Mouse (Mus musculus): ENCODE data around the gene Smtnl2. TPM values are rescaled to one million over a fixed set of nuclear protein-coding genes. Genes with fewer than 3 reads are reported as not detected.

The Smtnl2 gene
- polyA plus RNA-seq, 1 experiment: 20.3 TPM

DNA sequence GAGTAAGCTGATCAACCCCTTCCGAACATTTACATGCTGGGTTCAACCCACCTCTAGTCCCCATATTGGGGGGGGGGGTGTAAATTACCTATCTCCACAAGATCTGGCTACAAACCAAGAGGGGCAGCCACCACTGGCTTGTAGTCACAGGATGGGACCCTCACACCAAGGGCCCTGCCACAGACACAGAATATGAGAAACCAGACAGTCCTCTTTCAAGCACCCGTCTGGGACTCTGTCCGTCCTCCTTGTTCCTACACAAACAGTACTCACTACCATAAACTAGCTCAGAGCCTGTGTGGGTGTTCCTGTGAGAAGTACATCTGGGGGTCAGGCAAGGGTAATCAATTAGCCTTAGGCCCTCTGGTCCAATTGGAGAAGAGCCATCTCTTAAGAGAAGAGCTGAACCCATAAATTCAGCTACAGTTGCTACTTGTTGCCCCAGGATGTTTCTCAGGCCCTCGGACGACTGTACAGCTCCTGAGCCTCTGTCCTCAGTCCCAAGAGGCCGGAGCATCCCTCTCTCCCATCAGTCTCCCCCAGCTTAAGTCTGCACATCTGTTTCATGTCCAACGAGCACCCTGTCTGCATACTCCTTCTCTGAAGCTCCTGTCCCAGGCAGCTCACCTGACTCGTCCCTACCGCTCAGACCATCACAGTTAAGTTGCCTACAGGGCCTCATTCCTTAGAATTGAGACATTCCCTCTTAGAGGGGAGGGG, 2.9 kb downstream of the Smtnl2 start:
- WGBS: 32% methylated on average over 9 of the region's 9 CpGs
- Histone ChIP-seq H3K4me1 (ENCODE audit: control insufficient read depth, insufficient read depth, low read length) (peaks cover 18% of the 10 kb centered on the region; the same call in 1 of the 2 replicates), H3K27me3 (replicated peaks; ENCODE audit: control insufficient read depth, insufficient read depth, low read length) (no peaks in the 10 kb centered on the region), H3K27ac (ENCODE audit: insufficient read depth, low read depth, low read length) (peak overlapping the region; percentile 61), H3K4me3 (ENCODE audit: insufficient read depth, low read depth, low read length) (peak overlapping the region; percentile 23; the same call in 1 of the 2 replicates), H3K36me3 (ENCODE audit: control insufficient read depth, insufficient read depth, low read length) (no peaks in the 10 kb centered on the region)
- TF ChIP-seq CTCF (conservative IDR thresholded peaks at IDR 0.05; ENCODE audit: insufficient read depth, insufficient read length, low read depth, low read length) (no peak), POLR2A (IDR thresholded peaks at IDR 0.05; ENCODE audit: low read depth, low read length) (no peak)
- DNase-seq: no peak

DNA sequence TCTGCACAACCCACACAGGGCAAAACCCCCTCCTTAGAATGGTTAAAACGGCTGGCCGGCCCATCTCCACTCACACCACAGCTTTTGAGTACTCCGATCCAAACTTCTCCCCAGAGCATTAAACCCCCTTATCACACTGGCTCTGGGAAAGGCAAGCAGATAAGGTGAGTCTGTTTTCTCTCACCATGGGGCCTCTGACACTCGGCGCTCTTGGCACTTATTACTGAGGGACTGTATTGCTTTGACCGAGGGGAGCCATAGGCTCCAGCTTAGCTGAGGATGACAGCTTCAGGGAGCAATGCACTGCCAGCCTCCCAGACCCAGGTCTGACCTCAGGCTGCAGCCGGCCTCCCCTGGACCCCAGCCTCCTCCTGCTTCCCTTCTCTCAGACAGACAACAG, 3.9 kb downstream of the Smtnl2 start:
- Histone ChIP-seq H3K27me3 (replicated peaks; ENCODE audit: control insufficient read depth, insufficient read depth, low read length) (no peaks in the 10 kb centered on the region), H3K4me3 (ENCODE audit: insufficient read depth, low read depth, low read length) (no peak overlapping the region), H3K4me1 (ENCODE audit: control insufficient read depth, insufficient read depth, low read length) (peaks cover 20% of the 10 kb centered on the region), H3K27ac (ENCODE audit: insufficient read depth, low read depth, low read length) (no peak overlapping the region), H3K36me3 (ENCODE audit: control insufficient read depth, insufficient read depth, low read length) (no peaks in the 10 kb centered on the region)
- 39% methylated on average over 7 of the region's 7 CpGs for WGBS
- no peak for DNase-seq
- TF ChIP-seq POLR2A (IDR thresholded peaks at IDR 0.05; ENCODE audit: low read depth, low read length): no peak
- no peak for TF ChIP-seq CTCF (conservative IDR thresholded peaks at IDR 0.05; ENCODE audit: insufficient read depth, insufficient read length, low read depth, low read length)

DNA sequence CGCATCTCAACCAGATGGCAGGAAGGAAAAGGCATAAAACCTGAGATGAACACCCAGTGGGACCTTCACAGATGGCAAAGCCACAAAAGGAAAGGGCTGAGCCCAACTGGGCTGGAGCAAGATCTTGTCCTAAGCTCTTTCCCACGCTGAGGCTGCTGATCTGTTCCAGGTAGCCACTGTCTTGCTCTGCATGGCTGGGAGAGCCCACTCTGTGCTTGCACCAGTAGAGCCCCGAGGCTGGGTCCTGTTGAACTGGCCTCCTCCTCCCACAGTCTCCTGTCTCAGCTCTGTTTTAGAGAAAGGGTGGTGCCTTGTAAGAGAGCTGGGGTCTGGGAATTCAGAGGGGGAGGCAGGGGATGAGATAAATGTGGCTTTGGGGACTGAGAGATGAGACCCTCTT, 4.4 kb downstream of the Smtnl2 start:
- no peak for DNase-seq
- Histone ChIP-seq H3K36me3 (ENCODE audit: control insufficient read depth, insufficient read depth, low read length) (no peaks in the 10 kb centered on the region), H3K27ac (ENCODE audit: insufficient read depth, low read depth, low read length) (no peak overlapping the region), H3K4me1 (ENCODE audit: control insufficient read depth, insufficient read depth, low read length) (peaks cover 25% of the 10 kb centered on the region), H3K4me3 (ENCODE audit: insufficient read depth, low read depth, low read length) (no peak overlapping the region), H3K27me3 (replicated peaks; ENCODE audit: control insufficient read depth, insufficient read depth, low read length) (no peaks in the 10 kb centered on the region)
- TF ChIP-seq POLR2A (IDR thresholded peaks at IDR 0.05; ENCODE audit: low read depth, low read length) (no peak), CTCF (conservative IDR thresholded peaks at IDR 0.05; ENCODE audit: insufficient read depth, insufficient read length, low read depth, low read length) (no peak)
- 48% methylated on average over 3 of the region's 3 CpGs for WGBS

DNA sequence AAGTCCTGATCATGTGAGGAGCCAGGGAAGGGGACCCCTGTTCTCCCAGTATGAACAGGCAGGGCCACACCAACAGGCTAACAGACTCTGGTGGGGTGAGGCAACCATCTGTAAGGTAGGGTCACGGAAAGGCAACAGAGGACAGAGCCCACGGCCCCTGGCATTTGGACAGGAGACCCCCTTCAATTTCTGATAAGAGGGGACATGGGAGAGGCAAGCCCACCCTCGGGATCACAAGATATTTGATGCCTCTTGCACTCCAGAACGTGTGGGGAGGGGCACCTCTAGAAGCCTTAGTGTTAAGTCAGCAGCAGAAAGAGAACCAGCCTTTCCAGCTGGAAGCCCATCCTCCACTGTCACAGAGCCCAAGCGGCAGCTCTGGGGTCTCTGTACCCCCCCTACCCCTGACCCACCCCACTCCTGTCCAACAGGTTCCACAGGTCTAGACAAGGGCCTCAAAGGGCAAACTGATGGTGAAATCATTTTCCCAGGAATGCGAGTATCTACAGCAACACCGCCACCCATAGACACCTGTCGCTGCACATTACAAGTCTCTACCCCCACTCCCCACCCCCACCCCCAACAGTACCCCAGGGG, 5.3 kb downstream of the Smtnl2 start:
- H3K27me3 ChIP-seq (replicated peaks; ENCODE audit: control insufficient read depth, insufficient read depth, low read length): no peaks in the 10 kb centered on the region
- H3K27ac ChIP-seq (ENCODE audit: insufficient read depth, low read depth, low read length): peak overlapping the region; percentile 11; the same call in 1 of the 2 replicates
- H3K4me1 ChIP-seq (ENCODE audit: control insufficient read depth, insufficient read depth, low read length): peaks cover 30% of the 10 kb centered on the region
- no peak overlapping the region for H3K4me3 ChIP-seq (ENCODE audit: insufficient read depth, low read depth, low read length)
- no peaks in the 10 kb centered on the region for H3K36me3 ChIP-seq (ENCODE audit: control insufficient read depth, insufficient read depth, low read length)
- no peak for TF ChIP-seq POLR2A (IDR thresholded peaks at IDR 0.05; ENCODE audit: low read depth, low read length)
- no peak for TF ChIP-seq CTCF (conservative IDR thresholded peaks at IDR 0.05; ENCODE audit: insufficient read depth, insufficient read length, low read depth, low read length)
- no peak for DNase-seq
- 54% methylated on average over 8 of the region's 8 CpGs for WGBS

DNA sequence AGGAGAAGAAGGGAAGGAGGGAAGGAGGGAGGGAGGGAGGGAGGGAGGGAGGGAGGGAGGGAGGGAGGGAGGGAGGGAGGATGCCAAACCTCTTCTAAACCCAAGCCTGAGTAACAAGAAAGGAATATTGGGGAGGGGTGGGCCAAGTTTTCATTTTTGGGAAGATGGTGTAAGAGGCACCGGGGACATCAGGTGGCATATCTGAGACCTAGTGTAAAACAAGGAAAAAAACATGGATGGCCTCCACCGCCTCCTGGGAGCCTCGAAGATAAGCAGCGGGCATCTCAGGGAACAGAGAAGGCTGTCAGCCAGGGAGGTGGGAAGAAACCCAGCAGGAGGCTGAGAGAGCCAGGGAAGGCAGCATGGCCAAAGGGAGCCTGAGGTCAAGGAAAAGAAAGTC, 6.0 kb downstream of the Smtnl2 start:
- TF ChIP-seq POLR2A (IDR thresholded peaks at IDR 0.05; ENCODE audit: low read depth, low read length): no peak
- no peak for TF ChIP-seq CTCF (conservative IDR thresholded peaks at IDR 0.05; ENCODE audit: insufficient read depth, insufficient read length, low read depth, low read length)
- Histone ChIP-seq H3K27me3 (replicated peaks; ENCODE audit: control insufficient read depth, insufficient read depth, low read length) (no peaks in the 10 kb centered on the region), H3K27ac (ENCODE audit: insufficient read depth, low read depth, low read length) (peak overlapping the region; percentile 11; the same call in 1 of the 2 replicates), H3K4me3 (ENCODE audit: insufficient read depth, low read depth, low read length) (no peak overlapping the region), H3K4me1 (ENCODE audit: control insufficient read depth, insufficient read depth, low read length) (peaks cover 31% of the 10 kb centered on the region), H3K36me3 (ENCODE audit: control insufficient read depth, insufficient read depth, low read length) (no peaks in the 10 kb centered on the region)
- WGBS: 63% methylated on average over 4 of the region's 4 CpGs
- no peak for DNase-seq

DNA sequence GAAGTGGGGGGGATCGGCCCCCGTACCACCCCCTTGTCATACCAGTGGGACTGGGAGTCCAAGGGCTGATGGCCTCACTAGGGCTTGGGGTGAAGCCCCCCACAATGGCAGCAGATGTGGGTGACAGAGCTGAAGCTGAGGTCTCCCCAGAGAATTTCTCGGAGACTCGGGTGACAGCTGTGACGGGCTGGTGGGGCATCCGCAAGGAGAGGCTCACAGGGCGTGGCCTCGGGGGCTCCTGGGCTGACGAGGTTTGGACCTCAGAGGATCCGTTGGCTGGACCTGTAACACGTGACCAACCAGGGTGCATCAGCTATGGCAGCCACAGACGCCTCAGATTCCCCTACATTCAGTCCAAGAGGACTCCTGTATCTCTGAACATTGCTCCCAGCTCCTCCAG, 8.5 kb downstream of the Smtnl2 start:
- H3K27ac ChIP-seq (ENCODE audit: insufficient read depth, low read depth, low read length): peak overlapping the region; percentile 90
- H3K4me1 ChIP-seq (ENCODE audit: control insufficient read depth, insufficient read depth, low read length): peaks cover 24% of the 10 kb centered on the region
- 76% methylated on average over 12 of the region's 12 CpGs for WGBS

GRCm38 (mm10) chr11:72402017-72402416, 9.5 kb downstream of the Smtnl2 start:
- Histone ChIP-seq H3K27ac (ENCODE audit: insufficient read depth, low read depth, low read length) (peak overlapping the region; percentile 90), H3K4me3 (ENCODE audit: insufficient read depth, low read depth, low read length) (no peak overlapping the region), H3K4me1 (ENCODE audit: control insufficient read depth, insufficient read depth, low read length) (peaks cover 24% of the 10 kb centered on the region), H3K27me3 (replicated peaks; ENCODE audit: control insufficient read depth, insufficient read depth, low read length) (no peaks in the 10 kb centered on the region), H3K36me3 (ENCODE audit: control insufficient read depth, insufficient read depth, low read length) (no peaks in the 10 kb centered on the region)
- peak; percentile 72 for DNase-seq
- no peak for TF ChIP-seq CTCF (conservative IDR thresholded peaks at IDR 0.05; ENCODE audit: insufficient read depth, insufficient read length, low read depth, low read length)
- 29% methylated on average over 5 of the region's 5 CpGs for WGBS

More for the DNA sequence above, 8.5 kb downstream of the Smtnl2 start:
- Histone ChIP-seq H3K27me3 (replicated peaks; ENCODE audit: control insufficient read depth, insufficient read depth, low read length) (no peaks in the 10 kb centered on the region), H3K4me3 (ENCODE audit: insufficient read depth, low read depth, low read length) (no peak overlapping the region), H3K36me3 (ENCODE audit: control insufficient read depth, insufficient read depth, low read length) (no peaks in the 10 kb centered on the region)
- TF ChIP-seq POLR2A (IDR thresholded peaks at IDR 0.05; ENCODE audit: low read depth, low read length): no peak
- no peak for TF ChIP-seq CTCF (conservative IDR thresholded peaks at IDR 0.05; ENCODE audit: insufficient read depth, insufficient read length, low read depth, low read length)
- DNase-seq: no peak
